Mouse (Mus musculus) embryonic facial prominence, embryonic 10.5 days (tissue): ENCODE measurements at regions not wholly inside any gene's neighbourhood (a gene's known extent, or its start where the extent isn't known, plus 50 kb on each side); places are given as distances from the start of the nearest gene placed in this dataset.

Experiments used
- DNase-seq: peaks from one replicate; pipeline ENCODE4 v3.0.0-alpha.2; 2017; ENCODE audit warnings: low spot score
- H3K27ac ChIP-seq: fragments of 300-500 bp; sonication (generic); replicated peaks from 2 replicates; pipeline ENCODE4 v1.5.1; 2016; ENCODE audit warnings: mild to moderate bottlenecking
- H3K27me3 ChIP-seq: fragments of 300-500 bp; sonication (generic); replicated peaks from 2 replicates; pipeline ENCODE4 v1.6.1; 2016; ENCODE audit warnings: low read depth, mild to moderate bottlenecking; ENCODE audit not compliant: poor library complexity, severe bottlenecking
- H3K36me3 ChIP-seq: fragments of 300-500 bp; sonication (generic); replicated peaks from 2 replicates; pipeline ENCODE4 v1.6.1; 2016; ENCODE audit warnings: mild to moderate bottlenecking, moderate library complexity
- H3K4me1 ChIP-seq: fragments of 300-500 bp; sonication (generic); 2 replicates; pipeline ENCODE4 v1.6.1; 2016
- H3K4me3 ChIP-seq: fragments of 300-500 bp; sonication (generic); 2 replicates; pipeline ENCODE4 v1.5.1; 2016; ENCODE audit warnings: mild to moderate bottlenecking, moderate library complexity
- H3K9me3 ChIP-seq: fragments of 300-500 bp; sonication (generic); 2 replicates; pipeline ENCODE4 v1.6.1; 2016; ENCODE audit warnings: mild to moderate bottlenecking
- WGBS: fragments of 180-500 bp; shearing (Covaris S2); methylation state at CpG from one replicate; pipeline ENCODE4 v1.1.7; 2016; 5-methylcytosine and 5-hydroxymethylcytosine counted together

- no peak for DNase-seq
- 0 out of 2 replicates have a peak, but pooled peaks cover 5% of the 10 kb centered on the region for H3K27me3 ChIP-seq
- H3K4me1 ChIP-seq = peaks cover 8% of the 10 kb centered on the region; the same call in 1 of the 2 replicates
- 73% methylated on average over 11 of the region's 11 CpGs for WGBS
- no peak overlapping the region for H3K4me3 ChIP-seq
- no peaks in the 10 kb centered on the region for H3K9me3 ChIP-seq
- no peak overlapping the region for H3K27ac ChIP-seq
- no peaks in the 10 kb centered on the region for H3K36me3 ChIP-seq
Measured at GRCm38 (mm10) chr1:136726145-136726935, 101.6 kb downstream of the Zfp281 start.

DNA sequence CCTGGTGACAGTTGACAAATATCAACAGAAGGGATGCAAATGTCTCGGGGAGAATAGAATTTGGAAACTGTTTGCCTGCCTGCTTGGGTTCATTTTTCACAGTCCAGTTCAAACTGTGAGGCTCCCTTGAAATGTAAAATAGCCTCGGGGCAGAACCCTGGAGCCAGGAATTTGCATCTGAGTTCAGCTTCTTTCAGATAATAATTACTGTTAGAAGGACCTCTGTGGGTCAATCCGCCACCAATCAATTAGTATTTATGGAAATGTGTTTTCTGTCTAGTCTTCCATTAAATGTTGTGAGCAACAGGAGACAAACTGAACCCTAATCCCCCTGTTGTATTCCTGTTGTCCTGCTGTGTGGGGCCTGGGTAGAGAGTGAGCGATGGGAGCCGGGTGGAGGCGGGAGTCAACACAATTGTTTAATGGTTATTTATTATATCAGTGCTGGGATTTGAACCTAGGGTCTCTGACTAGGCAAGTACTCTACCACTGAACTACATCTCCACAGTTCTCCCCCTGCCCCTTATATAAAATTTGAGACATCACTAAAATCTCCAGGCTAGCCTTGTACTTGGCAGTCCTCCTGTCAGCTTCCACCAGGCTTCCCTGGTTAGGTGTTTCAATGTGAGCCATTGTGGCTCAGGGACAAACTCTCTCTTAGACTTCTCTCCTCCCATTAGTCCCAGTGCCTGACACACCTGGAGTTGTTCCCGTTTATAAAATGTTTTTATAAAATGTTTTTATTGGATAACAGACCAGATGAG lies 103.3 kb downstream of the Zfp281 start:
- no peak overlapping the region for H3K4me3 ChIP-seq
- no peaks in the 10 kb centered on the region for H3K9me3 ChIP-seq
- H3K27ac ChIP-seq = no peak overlapping the region
- peaks cover 10% of the 10 kb centered on the region for H3K4me1 ChIP-seq
- DNase-seq = no peak
- 0 out of 2 replicates have a peak, but pooled peaks cover 5% of the 10 kb centered on the region for H3K27me3 ChIP-seq
- 41% methylated on average over 7 of the region's 7 CpGs for WGBS
- H3K36me3 ChIP-seq = no peaks in the 10 kb centered on the region

DNA sequence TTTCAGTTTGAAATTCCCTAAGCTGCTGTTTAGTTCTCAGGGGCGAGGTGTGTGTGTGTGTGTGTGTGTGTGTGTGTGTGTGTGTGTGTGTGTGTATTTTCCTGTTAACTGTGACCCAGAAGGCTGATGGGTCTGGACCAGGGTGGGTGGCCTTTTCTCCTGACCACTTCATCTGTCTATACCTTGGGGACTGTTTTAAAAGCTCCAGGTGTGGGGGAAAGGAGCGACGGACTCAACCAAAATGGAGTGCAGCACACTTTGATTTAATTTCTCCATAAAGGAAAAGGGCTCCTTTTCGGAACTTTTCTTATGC lies 103.9 kb downstream of the Zfp281 start:
- H3K36me3 ChIP-seq = no peaks in the 10 kb centered on the region
- H3K4me1 ChIP-seq = peaks cover 14% of the 10 kb centered on the region
- no peak for DNase-seq
- 0 out of 2 replicates have a peak, but pooled peaks cover 5% of the 10 kb centered on the region for H3K27me3 ChIP-seq
- H3K9me3 ChIP-seq = no peaks in the 10 kb centered on the region
- H3K4me3 ChIP-seq = no peak overlapping the region
- 79% methylated on average over 4 of the region's 4 CpGs for whole genome bisulfite sequencing
- H3K27ac ChIP-seq = no peak overlapping the region

GRCm38 (mm10) chr1:136730638-136731037 lies 105.9 kb downstream of the Zfp281 start:
- Histone ChIP-seq H3K9me3 (no peaks in the 10 kb centered on the region), H3K4me1 (peaks cover 14% of the 10 kb centered on the region), H3K4me3 (no peak overlapping the region), H3K27me3 (0 out of 2 replicates have a peak, but pooled peaks cover 5% of the 10 kb centered on the region), H3K36me3 (no peaks in the 10 kb centered on the region), H3K27ac (no peak overlapping the region)
- WGBS = 63% methylated on average over 11 of the region's 11 CpGs
- no peak for DNase-seq

DNA sequence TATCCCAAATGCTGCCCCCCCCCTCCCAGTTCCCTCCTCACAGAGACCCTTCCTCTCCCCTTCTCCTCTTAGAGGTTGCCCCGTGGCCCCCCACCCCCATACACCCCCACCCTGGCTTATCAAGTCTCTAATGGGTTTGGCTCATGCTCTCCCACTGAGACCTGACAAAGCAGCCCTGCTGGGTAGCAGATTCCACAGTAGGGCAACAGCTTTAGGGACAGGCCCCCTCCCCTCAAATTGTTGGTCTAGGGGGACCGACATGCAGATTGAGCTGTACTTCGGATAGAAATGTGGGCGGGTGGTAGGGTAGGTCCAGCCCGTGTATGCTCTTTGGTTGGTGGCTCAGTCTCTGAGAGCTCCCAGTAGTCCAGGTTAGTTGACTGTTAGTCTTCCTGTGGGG lies 113.3 kb downstream of the Zfp281 start:
- Histone ChIP-seq H3K9me3 (no peaks in the 10 kb centered on the region), H3K4me1 (peaks cover 17% of the 10 kb centered on the region), H3K27ac (no peak overlapping the region), H3K27me3 (no peaks in the 10 kb centered on the region), H3K36me3 (no peaks in the 10 kb centered on the region), H3K4me3 (no peak overlapping the region)
- WGBS = 16% methylated on average over 5 of the region's 5 CpGs
- peak; percentile 28 for DNase-seq

GRCm38 (mm10) chr1:136739486-136739885 lies 114.8 kb downstream of the Zfp281 start:
- H3K27me3 ChIP-seq = no peaks in the 10 kb centered on the region
- peak; percentile 27 for DNase-seq
- peaks cover 12% of the 10 kb centered on the region; the same call in 1 of the 2 replicates for H3K4me1 ChIP-seq
- no peaks in the 10 kb centered on the region for H3K36me3 ChIP-seq
- no peaks in the 10 kb centered on the region for H3K9me3 ChIP-seq
- H3K27ac ChIP-seq = no peak overlapping the region
- WGBS = 76% methylated on average over 5 of the region's 5 CpGs
- H3K4me3 ChIP-seq = no peak overlapping the region

DNA sequence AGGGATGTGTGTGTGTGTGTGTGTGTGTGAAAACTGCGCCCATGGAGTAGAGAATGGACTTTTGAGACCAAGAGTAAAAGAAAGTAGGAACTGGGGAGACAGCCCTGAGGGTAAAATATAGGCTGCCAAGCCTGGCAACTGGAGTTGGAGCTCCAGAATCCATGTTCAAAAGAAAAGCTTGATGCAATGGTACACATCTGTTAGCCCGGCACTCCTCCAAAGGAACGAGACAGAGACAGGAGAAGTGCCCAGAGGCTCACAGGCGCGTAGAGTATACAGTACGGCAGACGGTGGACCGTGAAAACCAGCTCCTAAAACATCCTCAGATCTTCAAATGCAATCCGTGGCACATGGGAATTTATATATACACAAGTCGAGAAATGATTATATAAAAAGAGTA lies 116.4 kb downstream of the Zfp281 start:
- H3K27me3 ChIP-seq = no peaks in the 10 kb centered on the region
- peaks cover 12% of the 10 kb centered on the region; the same call in 1 of the 2 replicates for H3K4me1 ChIP-seq
- no peaks in the 10 kb centered on the region for H3K36me3 ChIP-seq
- no peak overlapping the region for H3K27ac ChIP-seq
- no peak for DNase-seq
- H3K9me3 ChIP-seq = no peaks in the 10 kb centered on the region
- no peak overlapping the region for H3K4me3 ChIP-seq
- 90% methylated on average over 10 of the region's 10 CpGs for WGBS

DNA sequence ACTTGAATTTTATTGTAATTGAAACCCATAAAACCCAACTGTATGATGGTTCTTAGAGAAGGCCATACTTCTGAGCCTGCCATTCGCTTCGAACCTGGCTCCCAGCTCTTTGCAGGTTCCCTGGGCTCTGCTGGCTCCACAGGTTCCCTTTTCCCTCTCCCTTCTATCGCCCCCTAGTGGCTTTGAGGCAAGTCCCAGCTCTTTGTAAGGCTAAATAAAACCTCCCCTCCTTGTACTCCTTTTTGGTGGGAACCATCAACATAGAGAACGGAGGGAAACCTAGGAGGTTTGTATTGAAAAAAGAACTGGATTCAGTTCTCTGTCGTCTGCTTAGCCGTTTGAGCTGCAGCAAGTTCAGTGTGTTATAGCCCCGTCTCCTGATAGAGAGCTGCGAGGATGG lies 124.5 kb downstream of the Zfp281 start:
- H3K27ac ChIP-seq = no peak overlapping the region
- no peaks in the 10 kb centered on the region for H3K9me3 ChIP-seq
- DNase-seq = peak; percentile 55
- H3K4me3 ChIP-seq = no peak overlapping the region
- H3K4me1 ChIP-seq = no peaks in the 10 kb centered on the region
- WGBS = 56% methylated on average over 8 of the region's 8 CpGs
- H3K27me3 ChIP-seq = no peaks in the 10 kb centered on the region
- H3K36me3 ChIP-seq = no peaks in the 10 kb centered on the region

GRCm38 (mm10) chr1:136751464-136752191 lies 126.9 kb downstream of the Zfp281 start:
- H3K27ac ChIP-seq = no peak overlapping the region
- 82% methylated on average over 14 of the region's 14 CpGs for WGBS
- DNase-seq = no peak
- no peak overlapping the region for H3K4me3 ChIP-seq
- H3K27me3 ChIP-seq = no peaks in the 10 kb centered on the region
- H3K4me1 ChIP-seq = peaks cover 7% of the 10 kb centered on the region; the same call in 1 of the 2 replicates
- H3K36me3 ChIP-seq = no peaks in the 10 kb centered on the region
- H3K9me3 ChIP-seq = no peaks in the 10 kb centered on the region

- Histone ChIP-seq H3K27ac (no peak overlapping the region), H3K9me3 (no peaks in the 10 kb centered on the region), H3K4me3 (no peak overlapping the region), H3K36me3 (no peaks in the 10 kb centered on the region), H3K4me1 (peaks cover 9% of the 10 kb centered on the region; the same call in 1 of the 2 replicates), H3K27me3 (no peaks in the 10 kb centered on the region)
- 93% methylated on average over 6 of the region's 6 CpGs for WGBS
- DNase-seq = no peak
Measured at GRCm38 (mm10) chr1:136754286-136754685, 129.6 kb downstream of the Zfp281 start.

- Histone ChIP-seq H3K27me3 (no peaks in the 10 kb centered on the region), H3K36me3 (no peaks in the 10 kb centered on the region), H3K4me1 (peaks cover 9% of the 10 kb centered on the region; the same call in 1 of the 2 replicates), H3K4me3 (no peak overlapping the region), H3K27ac (no peak overlapping the region), H3K9me3 (no peaks in the 10 kb centered on the region)
- WGBS = 68% methylated on average over 10 of the region's 10 CpGs
- DNase-seq = no peak
Measured at GRCm38 (mm10) chr1:136758730-136759129, 134.0 kb downstream of the Zfp281 start.

DNA sequence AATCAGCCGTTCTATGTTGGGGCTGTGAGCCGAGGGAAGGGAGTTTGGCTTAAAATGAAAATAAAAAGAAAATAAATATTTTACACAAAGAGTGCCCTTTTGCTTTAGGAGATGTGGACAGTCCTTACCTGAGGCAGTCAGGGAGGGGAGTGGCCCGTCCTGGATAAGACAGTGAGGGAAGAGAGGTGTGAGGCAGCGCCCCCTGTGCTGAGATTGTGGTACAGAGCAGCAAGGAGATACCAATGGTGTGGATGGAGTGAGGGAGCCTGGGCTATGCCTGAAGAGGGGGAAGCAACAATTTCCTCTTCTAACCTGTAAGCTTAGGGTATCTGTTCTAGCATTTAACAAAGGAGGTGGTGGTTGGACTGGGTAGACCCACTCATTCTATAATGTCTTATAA lies 134.5 kb downstream of the Zfp281 start:
- WGBS = 78% methylated on average over 4 of the region's 4 CpGs
- no peaks in the 10 kb centered on the region for H3K36me3 ChIP-seq
- no peak overlapping the region for H3K27ac ChIP-seq
- DNase-seq = no peak
- H3K27me3 ChIP-seq = no peaks in the 10 kb centered on the region
- H3K9me3 ChIP-seq = no peaks in the 10 kb centered on the region
- no peak overlapping the region for H3K4me3 ChIP-seq
- H3K4me1 ChIP-seq = peaks cover 9% of the 10 kb centered on the region; the same call in 1 of the 2 replicates
